Mouse (Mus musculus): ENCODE data around the gene Gprin3. TPM values are rescaled to one million over a fixed set of nuclear protein-coding genes. Genes with fewer than 3 reads are reported as not detected.

The Gprin3 gene
- polyA plus RNA-seq, 1 experiment from 2014 or later: 5.3 TPM

- Histone ChIP-seq H3K4me2 (replicated peaks; ENCODE audit: low read depth) (no peak overlapping the region), H3K36me3 (ENCODE audit: control insufficient read depth, insufficient read depth) (no peaks in the 10 kb centered on the region), H3K27me3 (replicated peaks; ENCODE audit: control insufficient read depth, insufficient read depth, low read length) (no peaks in the 10 kb centered on the region), H3K4me1 (replicated peaks; ENCODE audit: control insufficient read depth, insufficient read depth, low read length) (no peaks in the 10 kb centered on the region; the same call in 1 of the 2 replicates), H3K4me3 (ENCODE audit: low read depth, low read length) (no peak overlapping the region), H3K27ac (ENCODE audit: low read depth, low read length) (peak overlapping the region; percentile 80), H3K9ac (ENCODE audit: low read depth, low read length) (no peak overlapping the region), H3K9me3 (ENCODE audit: control insufficient read depth) (no peaks in the 10 kb centered on the region)
- peak; percentile 91 for ATAC-seq
- WGBS: 36% methylated on average over 6 of the region's 6 CpGs
- TF ChIP-seq CTCF (IDR thresholded peaks at IDR 0.05; ENCODE audit: low read depth): no peak
Observed at GRCm38 (mm10) chr6:59414816-59415215, 11.3 kb downstream of the Gprin3 start.

- WGBS: 16% methylated on average over 13 of the region's 13 CpGs
- Histone ChIP-seq H3K9ac (ENCODE audit: low read depth, low read length) (no peak overlapping the region), H3K9me3 (ENCODE audit: control insufficient read depth) (no peaks in the 10 kb centered on the region), H3K4me2 (replicated peaks; ENCODE audit: low read depth) (peak overlapping the region; percentile 51), H3K27me3 (replicated peaks; ENCODE audit: control insufficient read depth, insufficient read depth, low read length) (no peaks in the 10 kb centered on the region), H3K4me3 (ENCODE audit: low read depth, low read length) (no peak overlapping the region), H3K36me3 (ENCODE audit: control insufficient read depth, insufficient read depth) (no peaks in the 10 kb centered on the region), H3K27ac (ENCODE audit: low read depth, low read length) (peak overlapping the region; percentile 87), H3K4me1 (replicated peaks; ENCODE audit: control insufficient read depth, insufficient read depth, low read length) (no peaks in the 10 kb centered on the region; the same call in 1 of the 2 replicates)
- peak; percentile 82 for ATAC-seq
- no peak for TF ChIP-seq CTCF (IDR thresholded peaks at IDR 0.05; ENCODE audit: low read depth)
Observed at GRCm38 (mm10) chr6:59412417-59413346, 13.4 kb downstream of the Gprin3 start.

- ATAC-seq: no peak
Observed at GRCm38 (mm10) chr6:59409001-59409700, 16.9 kb downstream of the Gprin3 start.

GRCm38 (mm10) chr6:59407482-59407997 lies 18.6 kb downstream of the Gprin3 start:
- Histone ChIP-seq H3K4me3 (ENCODE audit: low read depth, low read length) (no peak overlapping the region), H3K9me3 (ENCODE audit: control insufficient read depth) (no peaks in the 10 kb centered on the region), H3K9ac (ENCODE audit: low read depth, low read length) (no peak overlapping the region), H3K4me1 (replicated peaks; ENCODE audit: control insufficient read depth, insufficient read depth, low read length) (no peaks in the 10 kb centered on the region; the same call in 1 of the 2 replicates), H3K27me3 (replicated peaks; ENCODE audit: control insufficient read depth, insufficient read depth, low read length) (no peaks in the 10 kb centered on the region), H3K36me3 (ENCODE audit: control insufficient read depth, insufficient read depth) (no peaks in the 10 kb centered on the region), H3K27ac (ENCODE audit: low read depth, low read length) (no peak overlapping the region), H3K4me2 (replicated peaks; ENCODE audit: low read depth) (no peak overlapping the region)
- no peak for TF ChIP-seq CTCF (IDR thresholded peaks at IDR 0.05; ENCODE audit: low read depth)
- 58% methylated on average over 4 of the region's 4 CpGs for WGBS
- ATAC-seq: no peak

More at GRCm38 (mm10) chr6:59409001-59409700, 16.9 kb downstream of the Gprin3 start:
- Histone ChIP-seq H3K4me1 (replicated peaks; ENCODE audit: control insufficient read depth, insufficient read depth, low read length) (no peaks in the 10 kb centered on the region; the same call in 1 of the 2 replicates), H3K4me3 (ENCODE audit: low read depth, low read length) (no peak overlapping the region), H3K27me3 (replicated peaks; ENCODE audit: control insufficient read depth, insufficient read depth, low read length) (no peaks in the 10 kb centered on the region), H3K36me3 (ENCODE audit: control insufficient read depth, insufficient read depth) (no peaks in the 10 kb centered on the region), H3K27ac (ENCODE audit: low read depth, low read length) (no peak overlapping the region), H3K9me3 (ENCODE audit: control insufficient read depth) (no peaks in the 10 kb centered on the region), H3K9ac (ENCODE audit: low read depth, low read length) (no peak overlapping the region), H3K4me2 (replicated peaks; ENCODE audit: low read depth) (no peak overlapping the region)
- 63% methylated on average over 3 of the region's 3 CpGs for WGBS
- TF ChIP-seq CTCF (IDR thresholded peaks at IDR 0.05; ENCODE audit: low read depth): no peak

GRCm38 (mm10) chr6:59390208-59390607 lies 35.9 kb downstream of the Gprin3 start:
- no peak overlapping the region for H3K27ac ChIP-seq (ENCODE audit: low read depth, low read length)
- no peak overlapping the region for H3K4me3 ChIP-seq (ENCODE audit: low read depth, low read length)
- peak; percentile 68 for ATAC-seq
- WGBS: 50% methylated on average over 3 of the region's 3 CpGs
- no peaks in the 10 kb centered on the region for H3K9me3 ChIP-seq (ENCODE audit: control insufficient read depth)
- TF ChIP-seq CTCF (IDR thresholded peaks at IDR 0.05; ENCODE audit: low read depth): no peak
- no peaks in the 10 kb centered on the region for H3K36me3 ChIP-seq (ENCODE audit: control insufficient read depth, insufficient read depth)
- no peaks in the 10 kb centered on the region for H3K4me1 ChIP-seq (replicated peaks; ENCODE audit: control insufficient read depth, insufficient read depth, low read length)
- H3K4me2 ChIP-seq (replicated peaks; ENCODE audit: low read depth): no peak overlapping the region
- no peak overlapping the region for H3K9ac ChIP-seq (ENCODE audit: low read depth, low read length)
- no peaks in the 10 kb centered on the region for H3K27me3 ChIP-seq (replicated peaks; ENCODE audit: control insufficient read depth, insufficient read depth, low read length)

- H3K4me1 ChIP-seq (replicated peaks; ENCODE audit: control insufficient read depth, insufficient read depth, low read length): no peaks in the 10 kb centered on the region
- H3K4me2 ChIP-seq (replicated peaks; ENCODE audit: low read depth): no peak overlapping the region
- no peak overlapping the region for H3K9ac ChIP-seq (ENCODE audit: low read depth, low read length)
- no peak for TF ChIP-seq CTCF (IDR thresholded peaks at IDR 0.05; ENCODE audit: low read depth)
- no peak for ATAC-seq
- H3K9me3 ChIP-seq (ENCODE audit: control insufficient read depth): no peaks in the 10 kb centered on the region
- H3K27ac ChIP-seq (ENCODE audit: low read depth, low read length): no peak overlapping the region
- H3K36me3 ChIP-seq (ENCODE audit: control insufficient read depth, insufficient read depth): no peaks in the 10 kb centered on the region
- H3K4me3 ChIP-seq (ENCODE audit: low read depth, low read length): no peak overlapping the region
- no peaks in the 10 kb centered on the region for H3K27me3 ChIP-seq (replicated peaks; ENCODE audit: control insufficient read depth, insufficient read depth, low read length)
Observed at GRCm38 (mm10) chr6:59365300-59365699, 60.8 kb downstream of the Gprin3 start.
